Mouse (Mus musculus) liver, embryonic 14 days (tissue): ENCODE data around the gene Gm33543. TPM values are rescaled to one million over a fixed set of nuclear protein-coding genes. Genes with fewer than 3 reads are reported as not detected.

Experiments
- polyA plus RNA-seq: library from polyadenylated mRNA; depleted of rRNA; stranded (reverse); fragments of >200 nt; gene quantifications from 2 replicates; pipeline ENCODE4 v1.2.3, GENCODE M21; 2012; rRNA removed

Gene Gm33543
- polyA plus RNA-seq = 0.02 and 0.03 TPM in 2 replicates

DNA sequence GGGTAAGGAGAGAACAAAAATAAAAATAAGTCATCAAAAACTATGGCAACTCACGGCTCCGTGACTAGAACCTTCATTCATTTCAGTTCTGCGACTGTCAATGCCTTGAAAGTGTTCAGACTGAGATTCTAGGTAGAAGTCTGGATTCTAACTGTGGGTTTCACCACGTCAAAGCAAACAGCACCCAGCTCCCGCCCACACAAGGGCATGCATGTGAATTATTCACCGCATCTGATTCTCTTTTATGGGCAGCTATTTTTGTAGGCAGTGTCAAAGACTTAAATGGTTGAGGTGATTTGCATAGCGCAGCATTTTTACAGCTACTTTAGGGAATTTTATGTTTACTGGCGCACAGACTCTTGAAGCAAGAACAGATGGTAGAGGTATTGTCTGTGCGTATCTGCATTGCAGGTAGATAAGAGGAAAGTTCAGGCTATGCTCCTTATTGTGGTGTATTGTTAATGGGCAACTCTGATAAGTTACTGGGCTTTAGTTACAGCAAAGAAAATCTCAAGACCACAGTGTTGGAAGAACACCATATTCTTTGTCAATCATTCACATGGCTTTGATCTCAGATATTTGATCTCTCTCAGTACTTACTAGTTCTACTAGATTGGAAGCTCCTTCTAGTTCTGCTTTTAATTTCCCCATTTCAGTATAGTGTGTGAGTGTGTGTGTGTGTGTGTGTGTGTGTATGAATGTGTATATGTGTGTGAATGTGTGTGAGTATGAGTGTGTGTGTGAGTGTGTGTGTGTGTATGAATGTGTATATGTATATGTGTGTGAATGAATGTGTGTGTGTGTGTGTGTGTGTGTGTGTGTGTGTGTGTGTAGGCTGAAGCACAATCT is at the start of gene Gm33543:
Gene Gm33543 (minus strand): TSS at position 142 of the 849 bp plus-strand sequence.

Other genes starting within 250 kb of the Gm33543 start
- gene Anapc15-ps, start 169.5 kb downstream of the Gm33543 start, polyA plus RNA-seq = 0.14 and 0.24 TPM in 2 replicates
- 4.5 and 4.9 TPM in 2 replicates for gene Eea1, start 97.7 kb upstream of the Gm33543 start, polyA plus RNA-seq